Mouse (Mus musculus): ENCODE measurements at regions not wholly inside any gene's neighbourhood (a gene's known extent, or its start where the extent isn't known, plus 50 kb on each side); places are given as distances from the start of the nearest gene placed in this dataset.

DNA sequence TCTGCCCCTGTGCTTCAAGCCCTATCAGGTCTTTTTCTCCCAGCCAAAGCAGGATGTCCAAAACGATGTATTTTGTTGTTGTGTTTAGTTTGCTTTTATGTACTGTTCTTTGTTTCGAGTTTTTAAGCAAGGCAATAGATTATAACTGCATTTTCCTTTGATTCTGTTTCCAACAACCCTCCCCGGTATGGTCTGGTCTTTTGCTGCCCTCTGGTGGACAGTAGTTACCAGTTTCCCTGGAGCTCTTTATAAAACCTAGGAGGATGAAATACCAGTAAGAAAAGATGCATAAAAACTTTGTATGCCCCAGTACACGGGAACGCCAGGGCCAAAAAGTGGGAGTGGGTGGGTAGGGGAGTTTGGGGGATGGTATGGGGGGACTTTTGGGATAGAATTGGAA, 73.9 kb upstream of the Itm2a start:
- peak; percentile 9 for DNase-seq

DNA sequence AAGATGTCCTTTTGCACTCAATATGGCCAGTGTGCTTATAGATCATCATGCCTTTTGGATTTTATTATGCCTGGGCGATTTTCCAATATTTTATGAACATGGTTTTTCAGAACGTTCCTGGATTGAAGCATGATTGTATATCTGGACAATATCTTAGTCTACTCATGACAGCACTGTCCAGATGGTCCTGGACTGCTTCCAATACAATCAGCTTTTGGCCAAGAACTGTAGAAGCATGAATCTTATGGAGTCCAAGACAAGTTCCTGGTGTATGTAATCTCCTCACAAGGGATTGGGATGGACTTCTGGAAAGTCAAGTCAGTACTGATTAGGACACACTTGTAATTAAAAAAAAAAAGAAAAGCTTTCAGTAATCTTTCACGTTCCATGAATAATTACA, 66.1 kb upstream of the Itm2a start:
- no peak for DNase-seq

Data from adrenal gland, adult 2 months (tissue).